Mouse (Mus musculus) olfactory bulb, adult 2 months (tissue): Measurements from ENCODE around the gene Pou3f1. TPM values are rescaled to one million over a fixed set of nuclear protein-coding genes. Genes with fewer than 3 reads are reported as not detected.

ENCODE experiments used
- H3K27ac ChIP-seq: fragments of 200-500 bp; 2 replicates; pipeline ENCODE4 v1.5.1; 2012; ENCODE audit warnings: low read depth, low read length; ENCODE audit not compliant: insufficient read depth
- H3K4me1 ChIP-seq: fragments of 200-500 bp; 2 replicates; pipeline ENCODE4 v1.6.1; 2012; ENCODE audit warnings: low read length; ENCODE audit not compliant: control insufficient read depth, insufficient read depth
- H3K4me3 ChIP-seq: fragments of 200-500 bp; 2 replicates; pipeline ENCODE4 v1.5.1; 2012; ENCODE audit warnings: mild to moderate bottlenecking, low read depth, low read length, moderate library complexity; ENCODE audit not compliant: insufficient read depth
- CTCF ChIP-seq: fragments of 200-500 bp; IDR thresholded peaks from 2 replicates; pipeline ENCODE4 v1.5.1; 2012; ENCODE audit warnings: low read depth, mild to moderate bottlenecking, low read length, moderate library complexity; ENCODE audit not compliant: insufficient read depth
- POLR2A ChIP-seq: fragments of 200-500 bp; IDR thresholded peaks from 2 replicates; pipeline ENCODE4 v1.6.1; 2012; ENCODE audit warnings: mild to moderate bottlenecking, low read depth, low read length, moderate library complexity; ENCODE audit not compliant: insufficient read depth
- whole genome bisulfite sequencing: fragments of 180-500 bp; shearing (Covaris S2); methylation state at CpG from one replicate; pipeline ENCODE4 v1.1.7; 2018; 5-methylcytosine and 5-hydroxymethylcytosine counted together
- polyA plus RNA-seq: library from polyadenylated mRNA; stranded (reverse); fragments of >200 nt; gene quantifications from 2 replicates; pipeline ENCODE4 v1.2.4, GENCODE M21; 2012; ENCODE audit warnings: low replicate concordance; ENCODE audit not compliant: missing spikeins, insufficient read depth, insufficient read length

The Pou3f1 gene
- polyA plus RNA-seq, 1 experiment = not detected

GRCm38 (mm10) chr4:124694572-124694971 lies 38.0 kb downstream of the Pou3f1 start:
- H3K4me1 ChIP-seq = peaks cover 11% of the 10 kb centered on the region
- 84% methylated on average over 2 of the region's 2 CpGs for WGBS
- no peak overlapping the region for H3K27ac ChIP-seq
- TF ChIP-seq POLR2A (no peak), CTCF (no peak)
- H3K4me3 ChIP-seq = no peak overlapping the region

- TF ChIP-seq CTCF (no peak), POLR2A (no peak)
- no peak overlapping the region for H3K27ac ChIP-seq
- H3K4me3 ChIP-seq = no peak overlapping the region
- WGBS = 18% methylated on average over 18 of the region's 18 CpGs
- peaks cover 22% of the 10 kb centered on the region for H3K4me1 ChIP-seq
These were observed 39.3 kb downstream of the Pou3f1 start for GRCm38 (mm10) chr4:124695786-124696516.

- WGBS = 56% methylated on average over 6 of the region's 6 CpGs
- Histone ChIP-seq H3K4me1 (peaks cover 37% of the 10 kb centered on the region), H3K4me3 (no peak overlapping the region), H3K27ac (no peak overlapping the region)
- TF ChIP-seq POLR2A (no peak), CTCF (no peak)
These were observed 43.2 kb downstream of the Pou3f1 start for GRCm38 (mm10) chr4:124699791-124700190.

GRCm38 (mm10) chr4:124700248-124700971 lies 43.8 kb downstream of the Pou3f1 start, which contains the start of gene Fhl3:
TSS of gene Fhl3 (plus strand) at chr4:124700701.
- H3K4me1 ChIP-seq = peaks cover 39% of the 10 kb centered on the region
- H3K4me3 ChIP-seq = peak within 1 kb of the TSS; percentile 50
- TF ChIP-seq POLR2A = no peak
- no peak within 1 kb of the TSS for H3K27ac ChIP-seq
- WGBS = 1% methylated on average over 48 of the region's 59 CpGs

- TF ChIP-seq POLR2A = no peak
- no peak for TF ChIP-seq CTCF
- peaks cover 40% of the 10 kb centered on the region for H3K4me1 ChIP-seq
- H3K27ac ChIP-seq = no peak overlapping the region
- H3K4me3 ChIP-seq = peak overlapping the region; percentile 50
- WGBS = 26% methylated on average over 22 of the region's 22 CpGs
These were observed 44.6 kb downstream of the Pou3f1 start for GRCm38 (mm10) chr4:124701052-124701845.

GRCm38 (mm10) chr4:124701916-124702315 lies 45.3 kb downstream of the Pou3f1 start:
- TF ChIP-seq POLR2A (no peak), CTCF (no peak)
- no peak overlapping the region for H3K4me3 ChIP-seq
- H3K27ac ChIP-seq = no peak overlapping the region
- H3K4me1 ChIP-seq = peaks cover 40% of the 10 kb centered on the region
- 18% methylated on average over 5 of the region's 5 CpGs for WGBS

- Histone ChIP-seq H3K27ac (no peak overlapping the region), H3K4me3 (no peak overlapping the region), H3K4me1 (peaks cover 41% of the 10 kb centered on the region)
- TF ChIP-seq POLR2A = no peak
- TF ChIP-seq CTCF = no peak
- WGBS = 71% methylated on average over 2 of the region's 2 CpGs
These were observed 46.8 kb downstream of the Pou3f1 start for GRCm38 (mm10) chr4:124703406-124703805.

GRCm38 (mm10) chr4:124703881-124704796 lies 47.5 kb downstream of the Pou3f1 start:
- Histone ChIP-seq H3K27ac (no peak overlapping the region), H3K4me1 (peaks cover 49% of the 10 kb centered on the region), H3K4me3 (no peak overlapping the region)
- 42% methylated on average over 6 of the region's 6 CpGs for WGBS
- TF ChIP-seq POLR2A = no peak
- TF ChIP-seq CTCF = no peak
